Mouse (Mus musculus) megakaryocyte, embryonic 14.5 days (primary cell): ENCODE measurements at regions not wholly inside any gene's neighbourhood (a gene's known extent, or its start where the extent isn't known, plus 50 kb on each side); places are given as distances from the start of the nearest gene placed in this dataset.

Experiments
- FLI1 ChIP-seq: IDR thresholded peaks from 2 replicates; pipeline ENCODE4 v1.6.1; 2012; ENCODE audit warnings: low read length, inconsistent platforms, mixed read lengths
- GATA1 ChIP-seq: IDR thresholded peaks from 3 replicates; pipeline ENCODE4 v1.6.1; 2012; ENCODE audit warnings: mixed read lengths, low read length, inconsistent platforms, borderline replicate concordance

DNA sequence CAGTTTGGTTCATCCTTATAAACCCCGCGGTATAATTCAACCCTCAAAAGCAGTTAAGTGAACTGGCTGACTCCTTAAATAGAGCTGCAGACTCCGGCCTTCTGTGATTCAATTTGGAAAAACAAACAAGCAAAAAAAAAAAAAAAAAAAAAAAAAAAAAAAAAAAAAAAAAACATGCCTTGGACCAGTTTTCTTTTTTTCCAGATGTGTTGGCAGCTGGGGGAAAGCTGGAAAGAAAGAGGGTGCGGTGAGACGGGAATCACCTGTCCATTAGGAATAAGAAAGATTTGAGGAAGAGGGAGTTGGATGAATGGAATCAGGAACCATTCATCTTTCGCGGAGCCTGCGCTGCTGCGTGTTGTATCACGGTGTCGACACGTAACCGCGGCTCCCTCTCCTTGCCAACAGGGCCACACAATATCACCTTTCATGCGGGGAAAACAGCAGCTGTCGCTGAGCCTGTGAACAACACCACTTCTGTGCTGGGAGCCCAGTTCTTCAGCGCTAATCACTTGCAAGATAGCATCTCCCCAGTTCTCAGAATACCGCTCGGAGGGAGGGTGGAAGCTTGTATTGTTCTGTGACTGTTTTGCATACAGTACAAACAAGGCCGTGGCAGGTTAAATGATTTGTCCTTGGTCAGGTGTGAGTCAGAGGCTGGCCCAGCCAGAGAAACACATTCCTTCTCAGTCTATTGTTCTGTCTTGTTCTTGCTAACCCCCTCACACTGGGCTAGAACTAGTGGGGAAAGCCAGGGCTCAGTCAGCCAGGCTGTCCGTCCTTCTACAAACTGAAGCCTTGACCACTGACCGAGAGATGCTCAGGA lies 76.6 kb upstream of the Egr2 start:
- TF ChIP-seq GATA1 (no peak), FLI1 (no peak)
